Comparison of ENCODE assay signal across 7 mouse cellular contexts in genomic region chr16:95991122-95991900, GRCm38 (mm10). TPM values are rescaled to one million over a fixed set of nuclear protein-coding genes. Genes with fewer than 3 reads are reported as not detected.
DNase-seq lines count a peak whose midpoint lies in the region; ATAC-seq lines count a peak whose summit lies in the region.

No protein-coding gene starts in this region.

- no peak for ATAC-seq in neural tube, embryonic 11.5 days (ENCODE audit: insufficient read depth, low FRiP score, low TSS enrichment)
- ATAC-seq in hindbrain, embryonic 16.5 days = no peak; the same call in 1 of the 2 replicates
- ATAC-seq in midbrain, embryonic 11.5 days (ENCODE audit: low FRiP score) = no peak

- H3K4me2 ChIP-seq in neural tube, embryonic 11.5 days (ENCODE audit: low read depth) = peak overlapping the region; percentile 42
- H3K4me2 ChIP-seq in hindbrain, embryonic 16.5 days (ENCODE audit: low read length) = peak overlapping the region; percentile 58
- peak overlapping the region; percentile 72 for H3K4me2 ChIP-seq in midbrain, embryonic 11.5 days

- no peaks in the 10 kb centered on the region for H3K36me3 ChIP-seq in neural tube, embryonic 11.5 days (ENCODE audit: control insufficient read depth, insufficient read depth, low read length)
- peaks cover 6% of the 10 kb centered on the region; the same call in 1 of the 2 replicates for H3K36me3 ChIP-seq in hindbrain, embryonic 16.5 days (ENCODE audit: control insufficient read depth, insufficient read depth, low read length)
- no peaks in the 10 kb centered on the region; the same call in 1 of the 2 replicates for H3K36me3 ChIP-seq in midbrain, embryonic 11.5 days (ENCODE audit: control insufficient read depth, insufficient read depth, low read length)

- no peaks in the 10 kb centered on the region for H3K27me3 ChIP-seq in neural tube, embryonic 11.5 days (ENCODE audit: control insufficient read depth, insufficient read depth, low read length)
- H3K27me3 ChIP-seq in hindbrain, embryonic 16.5 days (replicated peaks; ENCODE audit: control insufficient read depth, insufficient read depth, low read length) = no peaks in the 10 kb centered on the region
- H3K27me3 ChIP-seq in midbrain, embryonic 11.5 days (ENCODE audit: control insufficient read depth, insufficient read depth, low read length) = no peaks in the 10 kb centered on the region

- peak overlapping the region; percentile 75 for H3K4me3 ChIP-seq in neural tube, embryonic 11.5 days (ENCODE audit: low read depth, low read length)
- peak overlapping the region; percentile 87 for H3K4me3 ChIP-seq in hindbrain, embryonic 16.5 days (ENCODE audit: low read length)
- H3K4me3 ChIP-seq in midbrain, embryonic 11.5 days (ENCODE audit: low read depth, low read length) = peak overlapping the region; percentile 73

- WGBS in neural tube, embryonic 11.5 days = 10% methylated on average over 10 of the region's 10 CpGs
- WGBS in hindbrain, embryonic 16.5 days = 10% methylated on average over 10 of the region's 10 CpGs
- 9% methylated on average over 10 of the region's 10 CpGs for WGBS in midbrain, embryonic 11.5 days

- peak; percentile 31 for DNase-seq in neural tube, embryonic 11.5 days (ENCODE audit: low spot score)
- DNase-seq in neural tube, embryonic 10.5 days (ENCODE audit: extremely low spot score, low spot score) = no peak
- DNase-seq in embryo, embryonic 11 days = peak; percentile 33
- no peak for DNase-seq in midbrain, embryonic 11.5 days (ENCODE audit: low spot score, missing footprints)
- DNase-seq in ovary, postnatal 36 days (ENCODE audit: low spot score) = no peak
- DNase-seq in layer of hippocampus, adult 18-20 months (ENCODE audit: low spot score in 2 of 2) = no peak

- peak overlapping the region; percentile 37 for H3K27ac ChIP-seq in neural tube, embryonic 11.5 days (ENCODE audit: low read depth, low read length)
- H3K27ac ChIP-seq in hindbrain, embryonic 16.5 days (ENCODE audit: low read depth, low read length) = peak overlapping the region; percentile 82
- peak overlapping the region; percentile 45 for H3K27ac ChIP-seq in midbrain, embryonic 11.5 days (ENCODE audit: low read depth, low read length)

- no peaks in the 10 kb centered on the region for H3K9me3 ChIP-seq in neural tube, embryonic 11.5 days (ENCODE audit: control insufficient read depth, low read length)
- H3K9me3 ChIP-seq in hindbrain, embryonic 16.5 days (ENCODE audit: control insufficient read depth, low read length) = no peaks in the 10 kb centered on the region
- H3K9me3 ChIP-seq in midbrain, embryonic 11.5 days (ENCODE audit: control insufficient read depth, low read length) = no peaks in the 10 kb centered on the region

- peak overlapping the region; percentile 85 for H3K9ac ChIP-seq in neural tube, embryonic 11.5 days (ENCODE audit: low read length)
- peak overlapping the region; percentile 90 for H3K9ac ChIP-seq in hindbrain, embryonic 16.5 days (ENCODE audit: low read depth, low read length)
- H3K9ac ChIP-seq in midbrain, embryonic 11.5 days (ENCODE audit: low read length) = peak overlapping the region; percentile 82

- peaks cover 6% of the 10 kb centered on the region; the same call in 1 of the 2 replicates for H3K4me1 ChIP-seq in neural tube, embryonic 11.5 days (ENCODE audit: control insufficient read depth, insufficient read depth, low read length)
- peaks cover 10% of the 10 kb centered on the region for H3K4me1 ChIP-seq in hindbrain, embryonic 16.5 days (ENCODE audit: control insufficient read depth, insufficient read depth, low read depth, low read length)
- H3K4me1 ChIP-seq in midbrain, embryonic 11.5 days (ENCODE audit: control insufficient read depth, insufficient read depth, low read length) = peaks cover 5% of the 10 kb centered on the region

RNA-seq across cellular contexts. Expression of gene Psmg1, which starts 0.6 kb away (rescaled TPM):
- 86.8 and 92.6 TPM in 2 replicates for polyA plus RNA-seq in neural tube, embryonic 11.5 days (2014; fragmentation: Nextera tagmentation; extraction: Ambion mirVana)
- polyA plus RNA-seq in hindbrain, embryonic 16.5 days (2015; fragmentation: Nextera tagmentation; extraction: Ambion mirVana) = 60.3 and 64.2 TPM in 2 replicates
- polyA plus RNA-seq in midbrain, embryonic 11.5 days (2014; fragmentation: Nextera tagmentation; extraction: Ambion mirVana) = 94.6 and 107 TPM in 2 replicates
- 10 to 100 TPM; 15.3 to 19.0 TPM for total RNA-seq in layer of hippocampus, adult 18-20 months (2021)

Comparison
In these comparisons a context has a peak if more than half of its experiments do, and no peak if none do; other contexts are left out.
1. DNase-seq: peak in neural tube, embryonic 11.5 days (single experiment) and embryo, embryonic 11 days (single experiment); none in neural tube, embryonic 10.5 days (single experiment), midbrain, embryonic 11.5 days (single experiment), ovary, postnatal 36 days (single experiment) and layer of hippocampus, adult 18-20 months (0 of 2).
2. Peak in every context shown above with its lines, with median percentiles within 50 percentile points of each other: H3K27ac ChIP-seq, H3K4me2 ChIP-seq, H3K4me3 ChIP-seq and H3K9ac ChIP-seq.